Mouse (Mus musculus): ENCODE measurements around the gene Nebl.

GRCm38 (mm10) chr2:17435217-17435616, 296.0 kb downstream of the Nebl start:
- TF ChIP-seq USF1 (IDR thresholded peaks at IDR 0.05; ENCODE audit: low read depth) (no peak), MAX (IDR thresholded peaks at IDR 0.05; ENCODE audit: low read depth) (no peak), POLR2A (IDR thresholded peaks at IDR 0.05; ENCODE audit: insufficient read length, low read depth) (no peak), POLR2AphosphoS2 (IDR thresholded peaks at IDR 0.05; ENCODE audit: insufficient read length, low read depth) (no peak), MYOG (IDR thresholded peaks at IDR 0.05; ENCODE audit: control insufficient read depth in 1 of 3, insufficient read depth in 1 of 3, insufficient read length in 2 of 3, low read depth in 2 of 3) (no peak), REST (IDR thresholded peaks at IDR 0.05; ENCODE audit: insufficient read depth, insufficient read length) (no peak), TCF3 (IDR thresholded peaks at IDR 0.05; ENCODE audit: insufficient read length, low read depth) (no peak), CEBPB (IDR thresholded peaks at IDR 0.05; ENCODE audit: insufficient read depth, poor library complexity, severe bottlenecking) (no peak), E2F4 (IDR thresholded peaks at IDR 0.05; ENCODE audit: insufficient read depth) (no peak), TCF12 (IDR thresholded peaks at IDR 0.05; ENCODE audit: insufficient read depth, poor library complexity, severe bottlenecking) (no peak), MYOD1 (IDR thresholded peaks at IDR 0.05; ENCODE audit: control insufficient read depth in 1 of 3, insufficient read length in 2 of 3, low read depth in 2 of 3) (no peak), SRF (IDR thresholded peaks at IDR 0.05; ENCODE audit: control insufficient read depth, insufficient read length, low read depth) (no peak)

All from myocyte (in vitro differentiated cells).